Mouse (Mus musculus) MEL (cell line): ENCODE results near the gene Gstp1. TPM values are rescaled to one million over a fixed set of nuclear protein-coding genes. Genes with fewer than 3 reads are reported as not detected.

Source experiments
- DNase-seq: peaks from one replicate; pipeline ENCODE4 v3.0.0; 2011; ENCODE audit warnings: low read depth, low spot score
- H3K27ac ChIP-seq: 2 replicates; pipeline ENCODE4 v1.5.1; 2012; ENCODE audit warnings: low read depth, mild to moderate bottlenecking, control low read depth, low read length, moderate library complexity; ENCODE audit not compliant: control insufficient read depth
- H3K27me3 ChIP-seq, 2 experiments: fragments of 150-350 bp in 1 of 2; sonication (generic) in 1 of 2; 2 replicates each; pipeline ENCODE4 v1.6.1; 2012; ENCODE audit warnings: low read length in 2 of 2, mild to moderate bottlenecking in 2 of 2, improper control_type of control experiment in 1 of 2, moderate library complexity in 1 of 2; ENCODE audit not compliant: insufficient read depth in 2 of 2, control insufficient read depth in 1 of 2
- H3K36me3 ChIP-seq, 2 experiments: 2 replicates each; pipeline ENCODE4 v1.6.1; 2012 to 2014; ENCODE audit warnings: low read length in 2 of 2, improper control_type of control experiment in 1 of 2, inconsistent platforms in 1 of 2, mild to moderate bottlenecking in 1 of 2; ENCODE audit not compliant: insufficient read depth in 2 of 2, control insufficient read depth in 1 of 2
- H3K4me1 ChIP-seq, 2 experiments: fragments of 150-350 bp in 1 of 2; sonication (generic) in 1 of 2; 2 replicates each; pipeline ENCODE4 v1.6.1; 2012; ENCODE audit warnings: low read length in 2 of 2, improper control_type of control experiment in 1 of 2, mild to moderate bottlenecking in 1 of 2; ENCODE audit not compliant: insufficient read depth in 2 of 2, control insufficient read depth in 1 of 2
- H3K4me3 ChIP-seq, 2 experiments: fragments of 150-350 bp in 1 of 2; sonication (generic) in 1 of 2; 2 replicates each; pipeline ENCODE4 v1.5.1; 2012; ENCODE audit warnings: low read depth in 2 of 2, low read length in 2 of 2, mild to moderate bottlenecking in 2 of 2, moderate library complexity in 2 of 2, control low read depth in 1 of 2, improper control_type of control experiment in 1 of 2; ENCODE audit not compliant: control insufficient read depth in 1 of 2, insufficient read depth in 1 of 2
- H3K79me2 ChIP-seq: 2 replicates; pipeline ENCODE4 v1.6.1; 2012; ENCODE audit warnings: mild to moderate bottlenecking, low read length, moderate library complexity; ENCODE audit not compliant: control insufficient read depth, poor library complexity, insufficient read depth
- H3K9ac ChIP-seq: 2 replicates; pipeline ENCODE4 v1.6.1; 2012; ENCODE audit warnings: low read depth, mild to moderate bottlenecking, control low read depth, low read length, moderate library complexity; ENCODE audit not compliant: control insufficient read depth, poor library complexity, severe bottlenecking
- H3K9me3 ChIP-seq: fragments of 150-350 bp; sonication (generic); replicated peaks from 2 replicates; pipeline ENCODE4 v1.6.1; 2012; ENCODE audit warnings: mild to moderate bottlenecking, low read length, improper control_type of control experiment, moderate library complexity; ENCODE audit not compliant: insufficient read depth
- CTCF ChIP-seq, 3 experiments: IDR thresholded peaks in 2 of 3; conservative IDR thresholded peaks in 1 of 3; 2 replicates each; pipeline ENCODE4 v1.5.1; 2011 to 2012; ENCODE audit warnings: low read length in 3 of 3, low read depth in 2 of 3, mild to moderate bottlenecking in 2 of 3, improper control_type of control experiment in 1 of 3, inconsistent platforms in 1 of 3, mixed read lengths in 1 of 3, moderate library complexity in 1 of 3; ENCODE audit not compliant: control insufficient read depth in 1 of 3, insufficient read depth in 1 of 3, poor library complexity in 1 of 3, severe bottlenecking in 1 of 3
- E2F4 ChIP-seq: IDR thresholded peaks from 2 replicates; pipeline ENCODE4 v1.6.1; 2011; ENCODE audit warnings: low read depth, low read length, improper control_type of control experiment, borderline replicate concordance
- ELF1 ChIP-seq: IDR thresholded peaks from 2 replicates; pipeline ENCODE4 v1.6.1; 2014; ENCODE audit warnings: low read depth, mild to moderate bottlenecking, inconsistent platforms, low read length, improper control_type of control experiment, moderate library complexity
- ETS1 ChIP-seq: IDR thresholded peaks from 2 replicates; pipeline ENCODE4 v1.6.1; 2012; ENCODE audit warnings: low read depth, mild to moderate bottlenecking, inconsistent platforms, low read length, improper control_type of control experiment, moderate library complexity
- KAT2A ChIP-seq: conservative IDR thresholded peaks from 2 replicates; pipeline ENCODE4 v1.6.1; 2012; ENCODE audit warnings: low read depth, low read length, improper control_type of control experiment, inconsistent platforms
- MAFK ChIP-seq: IDR thresholded peaks from 2 replicates; pipeline ENCODE4 v1.6.1; 2011; ENCODE audit warnings: low read depth, mild to moderate bottlenecking, low read length, improper control_type of control experiment, borderline replicate concordance
- MAZ ChIP-seq: IDR thresholded peaks from 2 replicates; pipeline ENCODE4 v1.6.1; 2012; ENCODE audit warnings: low read depth, mild to moderate bottlenecking, inconsistent platforms, low read length, improper control_type of control experiment
- MXI1 ChIP-seq: IDR thresholded peaks from 2 replicates; pipeline ENCODE4 v1.6.1; 2011; ENCODE audit warnings: mild to moderate bottlenecking, low read depth, low read length, improper control_type of control experiment
- MYC ChIP-seq: IDR thresholded peaks from 2 replicates; pipeline ENCODE4 v1.6.1; 2011; ENCODE audit warnings: low read depth, mild to moderate bottlenecking, low read length, improper control_type of control experiment, moderate library complexity
- NELFE ChIP-seq: IDR thresholded peaks from 2 replicates; pipeline ENCODE4 v1.6.1; 2011; ENCODE audit warnings: low read depth, low read length, improper control_type of control experiment
- NRF1 ChIP-seq: IDR thresholded peaks from 2 replicates; pipeline ENCODE4 v1.6.1; 2014; ENCODE audit warnings: low read depth, mild to moderate bottlenecking, inconsistent platforms, low read length, improper control_type of control experiment, moderate library complexity; ENCODE audit not compliant: poor library complexity, insufficient read depth, severe bottlenecking
- POLR2A ChIP-seq, 2 experiments: IDR thresholded peaks; 2 replicates each; pipeline ENCODE4 v1.6.1; 2011 to 2012; ENCODE audit warnings: low read length in 2 of 2, mild to moderate bottlenecking in 2 of 2, control low read depth in 1 of 2, improper control_type of control experiment in 1 of 2, low read depth in 1 of 2, moderate library complexity in 1 of 2; ENCODE audit not compliant: control insufficient read depth in 1 of 2, insufficient read depth in 1 of 2, poor library complexity in 1 of 2
- POLR2AphosphoS5 ChIP-seq: IDR thresholded peaks from 2 replicates; pipeline ENCODE4 v1.6.1; 2012; ENCODE audit warnings: low read depth, borderline replicate concordance, mild to moderate bottlenecking, inconsistent platforms, low read length, moderate library complexity, mixed read lengths
- RAD21 ChIP-seq: IDR thresholded peaks from 2 replicates; pipeline ENCODE4 v1.6.1; 2011; ENCODE audit warnings: mild to moderate bottlenecking, low read depth, low read length, improper control_type of control experiment
- RCOR1 ChIP-seq: IDR thresholded peaks from 2 replicates; pipeline ENCODE4 v1.6.1; 2012; ENCODE audit warnings: low read depth, mild to moderate bottlenecking, inconsistent platforms, low read length, improper control_type of control experiment
- TAL1 ChIP-seq: IDR thresholded peaks from 2 replicates; pipeline ENCODE4 v1.6.1; 2012; ENCODE audit warnings: mild to moderate bottlenecking, inconsistent platforms, low read length, moderate library complexity, mixed read lengths
- TBP ChIP-seq: IDR thresholded peaks from 2 replicates; pipeline ENCODE4 v1.8.0; 2011; ENCODE audit warnings: low read depth, low read length, improper control_type of control experiment
- UBTF ChIP-seq: IDR thresholded peaks from 2 replicates; pipeline ENCODE4 v1.6.1; 2012; ENCODE audit warnings: low read depth, mild to moderate bottlenecking, inconsistent platforms, low read length, improper control_type of control experiment, moderate library complexity, borderline replicate concordance; ENCODE audit not compliant: insufficient read depth
- USF1 ChIP-seq: IDR thresholded peaks from 2 replicates; pipeline ENCODE4 v1.6.1; 2014; ENCODE audit warnings: low read depth, mild to moderate bottlenecking, inconsistent platforms, low read length, improper control_type of control experiment, moderate library complexity
- ZC3H11A ChIP-seq: IDR thresholded peaks from 2 replicates; pipeline ENCODE4 v1.6.1; 2012; ENCODE audit warnings: low read depth, mild to moderate bottlenecking, inconsistent platforms, low read length, improper control_type of control experiment
- ZKSCAN1 ChIP-seq: IDR thresholded peaks from 2 replicates; pipeline ENCODE4 v1.6.1; 2012; ENCODE audit warnings: low read depth, mild to moderate bottlenecking, inconsistent platforms, low read length, improper control_type of control experiment, moderate library complexity
- polyA plus RNA-seq, 2 experiments: library from polyadenylated mRNA; stranded (reverse) in 1 of 2; unstranded in 1 of 2; fragments of >175 nt in 1 of 2; fragments of >200 nt in 1 of 2; gene quantifications; 2 replicates each; pipeline versions ENCODE4 v1.2.1 to v1.2.4; 2012; ENCODE audit warnings: low replicate concordance in 2 of 2, low read depth in 1 of 2; ENCODE audit not compliant: insufficient read length in 2 of 2, insufficient read depth in 1 of 2, missing spikeins in 1 of 2
- total RNA-seq: library from RNA; depleted of rRNA; stranded (reverse); fragments of 300-350 nt; gene quantifications from 2 replicates; pipeline ENCODE4 v1.2.3, GENCODE M21; 2012

Gene Gstp1
- total and polyA plus RNA-seq, 3 experiments, result 251 to 369 TPM; not detected in 1

DNA sequence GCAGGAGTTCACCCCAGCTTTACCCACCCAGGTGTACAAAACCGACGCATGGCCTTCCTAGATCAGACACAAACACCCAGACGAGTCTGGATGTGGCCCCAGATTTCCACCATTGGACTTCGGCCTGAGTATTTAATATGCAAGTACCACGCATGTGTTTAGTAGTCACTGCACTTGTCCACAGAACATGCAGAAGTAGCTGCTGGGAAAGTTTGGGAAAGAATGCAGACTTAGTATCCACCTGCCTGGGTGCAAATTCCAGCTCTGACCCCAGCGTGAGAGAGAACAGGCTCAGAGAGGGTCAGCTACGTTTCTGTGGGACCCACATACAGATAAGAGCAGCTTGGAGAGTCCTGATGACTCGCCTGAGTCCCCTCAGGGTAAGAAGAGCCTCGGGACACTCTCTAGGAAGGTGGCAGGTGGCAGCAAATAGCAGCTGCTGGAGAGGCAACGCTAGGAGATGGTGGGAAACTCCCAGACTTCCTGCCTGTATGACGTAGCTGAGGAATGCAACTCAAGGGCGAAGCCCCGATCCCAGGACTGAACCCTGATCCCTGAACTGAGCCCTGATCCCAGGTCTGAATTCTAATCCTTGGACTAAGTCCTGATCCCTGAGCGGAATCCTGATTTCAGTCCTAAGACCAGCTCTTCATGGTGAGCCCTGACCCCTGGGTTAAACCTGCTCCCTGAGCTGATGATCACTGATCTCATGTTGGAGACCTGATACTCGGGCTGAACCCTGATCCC, 18.3 kb upstream of the Gstp1 start:
- Histone ChIP-seq H3K27me3 (peaks cover 0 to 3% of the 10 kb centered on the region in 2 experiments; a peak in 1 of 4 replicates), H3K4me1 (peaks cover 0 to 10% of the 10 kb centered on the region in 2 experiments; a peak in 2 of 4 replicates), H3K9me3 (no peaks in the 10 kb centered on the region), H3K79me2 (no peaks in the 10 kb centered on the region), H3K4me3 (no peak overlapping the region), H3K27ac (no peak overlapping the region), H3K36me3 (peaks cover 0 to 2% of the 10 kb centered on the region in 2 experiments; a peak in 2 of 4 replicates), H3K9ac (no peak overlapping the region)
- TF ChIP-seq MAZ (no peak), TBP (no peak), POLR2A (IDR thresholded peaks at IDR 0.05; ENCODE audit: control insufficient read depth in 1 of 2, insufficient read depth in 1 of 2, low read depth in 1 of 2, low read length in 2 of 2, poor library complexity in 1 of 2) (no peak), MXI1 (no peak), MAFK (no peak), ZC3H11A (no peak), NRF1 (no peak), ELF1 (no peak), ETS1 (no peak), KAT2A (no peak), USF1 (no peak), NELFE (no peak), UBTF (no peak), POLR2AphosphoS5 (no peak)
- DNase-seq, result no peak

DNA sequence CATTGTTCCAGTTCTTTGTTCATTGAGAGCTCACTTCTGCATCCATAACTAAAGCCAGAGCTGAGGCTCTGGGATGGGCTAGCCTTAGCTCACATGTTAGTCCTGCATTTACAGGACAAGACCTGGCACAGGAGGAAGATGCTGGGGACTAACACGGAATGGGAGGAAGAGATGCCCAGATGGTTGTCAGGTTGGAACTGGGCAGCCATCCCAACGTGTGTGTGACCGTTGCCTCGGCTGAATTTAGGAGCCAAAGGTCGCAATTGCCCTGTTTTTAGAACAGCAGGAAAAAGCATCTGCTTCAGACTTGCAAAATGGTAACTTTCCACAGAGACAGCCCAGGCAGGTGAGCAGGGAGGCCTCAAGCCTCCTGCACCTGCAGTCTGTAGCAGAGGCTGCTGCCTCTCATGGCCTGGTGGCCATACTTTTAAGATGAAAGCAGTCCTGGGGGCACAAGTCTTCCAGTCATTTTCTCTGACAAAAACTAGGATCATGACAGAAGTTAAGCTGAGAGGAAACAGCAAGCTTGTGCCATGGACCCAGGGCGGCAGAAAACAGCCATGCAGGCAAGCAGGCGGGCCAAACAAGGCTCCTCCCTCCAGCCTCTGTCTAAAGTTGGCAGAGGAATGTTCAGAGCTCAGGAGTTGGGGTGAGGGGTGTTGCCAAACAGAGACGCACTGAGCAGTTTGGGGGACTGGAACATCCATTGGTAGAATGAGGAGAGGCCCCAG, 17.6 kb upstream of the Gstp1 start:
- Histone ChIP-seq H3K9me3 (no peaks in the 10 kb centered on the region), H3K36me3 (peaks cover 0 to 2% of the 10 kb centered on the region in 2 experiments; a peak in 2 of 4 replicates), H3K27me3 (peaks cover 0 to 3% of the 10 kb centered on the region in 2 experiments; a peak in 1 of 4 replicates), H3K4me3 (no peak overlapping the region), H3K27ac (no peak overlapping the region), H3K4me1 (peaks cover 0 to 10% of the 10 kb centered on the region in 2 experiments; a peak in 2 of 4 replicates), H3K9ac (no peak overlapping the region), H3K79me2 (no peaks in the 10 kb centered on the region)
- DNase-seq, result no peak
- no peak for TF ChIP-seq MXI1
- no peak for TF ChIP-seq TBP
- no peak for TF ChIP-seq ETS1
- no peak for TF ChIP-seq TAL1
- no peak for TF ChIP-seq E2F4
- TF ChIP-seq POLR2AphosphoS5, result no peak
- TF ChIP-seq ZKSCAN1, result no peak
- TF ChIP-seq CTCF (IDR thresholded peaks at IDR 0.05 in 2 of 3, conservative IDR thresholded peaks at IDR 0.05 in 1 of 3; ENCODE audit: control insufficient read depth in 1 of 3, insufficient read depth in 1 of 3, low read depth in 2 of 3, low read length in 3 of 3, poor library complexity in 1 of 3, severe bottlenecking in 1 of 3), result no peak
- no peak for TF ChIP-seq RCOR1
- no peak for TF ChIP-seq MAZ
- TF ChIP-seq MYC, result no peak
- no peak for TF ChIP-seq RAD21
